Mouse (Mus musculus): Measurements from ENCODE around the gene Cpne7. TPM values are rescaled to one million over a fixed set of nuclear protein-coding genes. Genes with fewer than 3 reads are reported as not detected.
A peak's percentile ranks its signal among the peaks of the same experiment; 100 is the strongest.

The Cpne7 gene
- polyA plus RNA-seq, 1 experiment from 2014 or later, result 0.53 TPM

DNA sequence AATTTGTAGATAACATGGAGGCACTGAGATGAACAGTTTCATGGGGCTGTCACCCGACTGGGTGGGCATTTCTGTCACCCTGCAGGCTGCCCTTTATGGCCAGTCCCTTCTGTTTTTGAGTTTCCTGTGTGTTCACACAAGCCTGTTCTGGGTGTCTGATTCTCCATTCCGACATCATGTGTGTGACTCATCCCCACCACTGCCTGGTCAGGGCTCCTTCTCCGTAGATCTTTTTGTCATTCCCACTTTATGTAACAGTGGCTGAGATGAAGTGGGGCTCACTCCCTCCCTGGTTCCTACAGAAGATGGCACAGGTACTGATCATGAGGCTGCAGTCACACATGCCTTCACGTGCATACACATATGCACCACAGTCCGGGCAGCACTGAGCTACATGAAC, 5.5 kb downstream of the Cpne7 start:
- Histone ChIP-seq H3K9me3 (no peaks in the 10 kb centered on the region), H3K4me2 (no peak overlapping the region), H3K4me3 (no peak overlapping the region), H3K9ac (no peak overlapping the region), H3K4me1 (replicated peaks) (peaks cover 6% of the 10 kb centered on the region), H3K27me3 (peaks cover 64% of the 10 kb centered on the region), H3K27ac (no peak overlapping the region), H3K36me3 (no peaks in the 10 kb centered on the region)
- 82% methylated on average over 5 of the region's 5 CpGs for WGBS
- ATAC-seq (ENCODE audit: low FRiP score), result no peak

DNA sequence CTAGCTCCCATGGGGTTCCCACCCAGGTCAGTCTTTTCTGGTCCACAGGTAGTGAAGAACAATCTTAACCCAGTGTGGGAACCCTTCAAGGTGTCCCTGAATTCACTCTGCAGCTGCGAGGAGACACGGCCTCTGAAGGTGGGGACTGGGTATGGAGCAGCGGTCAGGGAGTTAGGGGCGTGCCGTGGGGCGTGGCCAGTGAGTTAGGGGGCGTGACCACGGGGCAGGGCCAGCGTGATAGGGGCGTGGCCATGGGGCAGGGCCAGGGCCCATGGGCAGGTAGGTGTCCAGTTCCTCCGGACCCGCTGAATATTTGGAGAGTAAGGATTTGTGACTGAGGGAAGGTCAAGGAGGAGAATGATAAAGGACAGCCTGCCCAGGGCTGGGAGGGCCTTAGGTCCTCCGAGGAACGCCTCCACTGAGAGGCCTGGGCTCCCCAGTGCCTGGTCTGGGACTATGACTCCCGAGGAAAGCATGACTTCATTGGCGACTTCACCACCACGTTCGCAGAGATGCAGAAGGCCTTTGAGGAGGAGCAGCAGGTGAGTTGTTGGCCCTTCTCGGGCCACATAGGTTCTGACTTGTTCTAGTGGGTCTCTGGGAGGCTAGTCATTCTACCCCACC, 9.1 kb downstream of the Cpne7 start:
- Histone ChIP-seq H3K4me3 (no peak overlapping the region), H3K4me2 (no peak overlapping the region), H3K9me3 (no peaks in the 10 kb centered on the region), H3K27me3 (peaks cover 42% of the 10 kb centered on the region), H3K27ac (no peak overlapping the region), H3K9ac (no peak overlapping the region), H3K4me1 (replicated peaks) (no peaks in the 10 kb centered on the region; the same call in 1 of the 2 replicates), H3K36me3 (no peaks in the 10 kb centered on the region)
- WGBS, result 7% methylated on average over 19 of the region's 19 CpGs
- ATAC-seq (ENCODE audit: low FRiP score), result no peak

DNA sequence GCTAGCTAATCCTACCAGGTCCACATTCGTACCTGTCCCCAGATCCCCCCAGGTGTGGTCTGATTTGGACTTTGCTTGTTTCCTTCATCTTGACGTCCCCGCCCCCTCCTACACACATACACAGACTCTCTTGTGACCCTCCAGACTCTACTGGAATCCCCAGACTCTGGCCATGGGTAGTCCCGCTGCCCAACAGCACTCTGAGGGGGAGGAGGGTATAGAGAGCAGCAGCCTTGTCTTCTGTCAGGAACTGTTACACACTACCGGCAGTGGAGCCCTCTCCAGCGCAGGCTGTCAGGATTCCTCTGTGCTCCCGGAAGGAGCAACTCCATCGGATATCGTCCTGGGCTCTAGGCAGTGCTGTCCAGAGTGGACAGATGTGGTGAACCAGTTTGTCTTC, 13.9 kb downstream of the Cpne7 start:
- WGBS, result 65% methylated on average over 9 of the region's 9 CpGs
- Histone ChIP-seq H3K9ac (no peak overlapping the region), H3K27me3 (peaks cover 25% of the 10 kb centered on the region), H3K4me1 (replicated peaks) (peaks cover 17% of the 10 kb centered on the region), H3K27ac (no peak overlapping the region), H3K36me3 (no peaks in the 10 kb centered on the region), H3K4me2 (no peak overlapping the region), H3K9me3 (no peaks in the 10 kb centered on the region), H3K4me3 (no peak overlapping the region)
- no peak for ATAC-seq (ENCODE audit: low FRiP score)

DNA sequence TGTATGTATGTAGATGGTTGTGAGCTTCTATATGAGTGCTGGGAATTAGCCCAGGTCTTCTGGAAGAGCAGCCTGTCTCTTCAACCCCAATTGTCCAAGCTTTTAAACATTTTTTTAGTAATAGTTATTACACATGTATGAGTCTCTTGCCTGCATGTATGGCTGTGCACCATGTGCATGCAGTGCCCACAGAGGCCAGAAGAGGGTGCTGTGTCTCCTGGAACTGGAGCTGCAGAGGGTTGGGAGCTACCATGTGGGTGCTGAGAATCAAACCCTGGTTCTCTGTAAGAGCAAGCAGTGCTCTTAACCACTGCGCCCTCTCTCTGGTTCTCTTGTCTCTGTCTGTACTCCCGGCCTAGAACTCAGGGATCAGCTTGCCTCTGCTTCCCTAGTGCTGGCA, 15.8 kb downstream of the Cpne7 start:
- Histone ChIP-seq H3K4me2 (no peak overlapping the region), H3K27ac (no peak overlapping the region), H3K4me1 (replicated peaks) (peaks cover 30% of the 10 kb centered on the region), H3K4me3 (no peak overlapping the region), H3K9ac (no peak overlapping the region), H3K27me3 (0 out of 2 replicates have a peak, but pooled peaks cover 11% of the 10 kb centered on the region), H3K36me3 (no peaks in the 10 kb centered on the region), H3K9me3 (no peaks in the 10 kb centered on the region)
- no peak for ATAC-seq (ENCODE audit: low FRiP score)
- WGBS, result 98% methylated on average over 2 of the region's 2 CpGs

DNA sequence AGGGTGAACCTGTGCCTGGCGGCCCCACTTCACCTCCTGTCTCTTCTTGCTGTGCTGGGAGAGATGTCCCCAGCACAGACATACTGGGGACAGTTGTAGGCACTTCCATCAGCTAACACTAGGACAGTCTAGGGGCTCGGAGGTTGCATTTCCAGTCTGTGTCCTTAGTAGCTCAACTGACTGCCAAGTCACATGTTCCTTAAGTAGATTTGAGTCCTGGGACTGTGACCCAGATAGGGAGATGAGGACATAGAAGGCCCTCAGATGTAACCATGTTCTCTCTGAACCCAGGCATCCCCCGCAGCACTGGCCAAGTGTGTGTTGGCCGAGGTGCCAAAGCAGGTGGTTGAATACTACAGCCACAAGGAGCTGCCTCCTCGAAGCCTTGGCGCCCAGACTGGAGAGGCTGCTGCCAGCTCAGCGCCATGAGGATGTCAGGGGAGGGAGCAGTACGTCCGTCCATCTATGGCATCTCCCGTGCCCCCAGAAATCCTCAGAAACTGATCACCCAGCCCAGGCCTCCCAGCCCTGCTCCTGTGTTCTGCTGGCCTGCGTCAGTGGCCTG, 17.1 kb downstream of the Cpne7 start:
- no peak overlapping the region for H3K27ac ChIP-seq
- H3K4me1 ChIP-seq (replicated peaks), result peaks cover 36% of the 10 kb centered on the region
- H3K4me2 ChIP-seq, result no peak overlapping the region
- no peak overlapping the region for H3K9ac ChIP-seq
- H3K36me3 ChIP-seq, result no peaks in the 10 kb centered on the region
- no peak overlapping the region for H3K4me3 ChIP-seq
- 0 out of 2 replicates have a peak, but pooled peaks cover 5% of the 10 kb centered on the region for H3K27me3 ChIP-seq
- ATAC-seq (ENCODE audit: low FRiP score), result no peak
- 86% methylated on average over 11 of the region's 11 CpGs for WGBS
- no peaks in the 10 kb centered on the region for H3K9me3 ChIP-seq

DNA sequence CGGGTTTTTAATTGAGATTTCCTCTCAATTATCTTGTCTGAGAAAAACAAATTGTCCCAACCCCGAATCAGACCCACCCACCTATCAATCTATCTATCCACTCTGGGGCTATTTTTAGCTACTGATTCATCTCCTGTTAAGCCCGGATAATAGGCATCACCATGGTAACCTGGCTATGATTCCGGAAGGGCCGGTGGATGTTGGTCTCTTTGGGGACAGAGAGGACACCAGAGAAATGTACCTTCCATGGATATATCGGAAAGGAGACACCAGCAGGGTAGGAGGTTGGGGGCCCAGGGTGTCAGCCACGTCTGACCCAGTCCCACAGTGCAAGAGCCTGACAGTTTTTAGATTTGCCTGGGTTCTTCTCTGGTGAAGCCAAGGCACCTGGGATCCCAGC, 18.2 kb downstream of the Cpne7 start:
- peak overlapping the region; percentile 73 for H3K27ac ChIP-seq
- H3K9me3 ChIP-seq, result no peaks in the 10 kb centered on the region
- ATAC-seq (ENCODE audit: low FRiP score), result no peak
- H3K4me1 ChIP-seq (replicated peaks), result peaks cover 36% of the 10 kb centered on the region
- H3K27me3 ChIP-seq, result 0 out of 2 replicates have a peak, but pooled peaks cover 5% of the 10 kb centered on the region
- WGBS, result 17% methylated on average over 7 of the region's 7 CpGs
- H3K4me3 ChIP-seq, result no peak overlapping the region
- no peaks in the 10 kb centered on the region for H3K36me3 ChIP-seq
- peak overlapping the region; percentile 33 for H3K4me2 ChIP-seq
- H3K9ac ChIP-seq, result no peak overlapping the region; the same call in 1 of the 2 replicates

DNA sequence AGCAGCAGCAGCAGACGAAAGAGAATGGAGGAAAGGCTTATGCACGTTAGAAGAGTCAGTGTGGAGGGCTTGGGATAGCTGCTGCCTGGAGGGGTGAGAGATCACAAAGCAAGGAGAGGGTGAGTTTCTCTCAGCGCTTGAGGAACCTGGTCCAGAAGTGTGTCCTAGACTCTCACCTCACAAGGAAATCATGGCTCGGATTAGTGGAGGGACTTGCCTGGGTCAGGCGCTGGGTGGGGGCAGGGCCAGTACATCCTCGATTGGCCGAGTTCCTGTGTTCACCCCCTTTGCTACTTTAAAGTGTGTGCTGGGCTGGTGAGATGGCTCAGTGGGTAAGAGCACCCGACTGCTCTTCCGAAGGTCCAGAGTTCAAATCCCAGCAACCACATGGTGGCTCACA, 18.6 kb downstream of the Cpne7 start:
- peak overlapping the region; percentile 33 for H3K4me2 ChIP-seq
- H3K4me1 ChIP-seq (replicated peaks), result peaks cover 36% of the 10 kb centered on the region
- H3K27me3 ChIP-seq, result 0 out of 2 replicates have a peak, but pooled peaks cover 5% of the 10 kb centered on the region
- H3K36me3 ChIP-seq, result no peaks in the 10 kb centered on the region
- ATAC-seq (ENCODE audit: low FRiP score), result no peak
- H3K27ac ChIP-seq, result peak overlapping the region; percentile 73
- H3K9me3 ChIP-seq, result no peaks in the 10 kb centered on the region
- no peak overlapping the region for H3K4me3 ChIP-seq
- no peak overlapping the region; the same call in 1 of the 2 replicates for H3K9ac ChIP-seq
- 48% methylated on average over 9 of the region's 9 CpGs for WGBS

DNA sequence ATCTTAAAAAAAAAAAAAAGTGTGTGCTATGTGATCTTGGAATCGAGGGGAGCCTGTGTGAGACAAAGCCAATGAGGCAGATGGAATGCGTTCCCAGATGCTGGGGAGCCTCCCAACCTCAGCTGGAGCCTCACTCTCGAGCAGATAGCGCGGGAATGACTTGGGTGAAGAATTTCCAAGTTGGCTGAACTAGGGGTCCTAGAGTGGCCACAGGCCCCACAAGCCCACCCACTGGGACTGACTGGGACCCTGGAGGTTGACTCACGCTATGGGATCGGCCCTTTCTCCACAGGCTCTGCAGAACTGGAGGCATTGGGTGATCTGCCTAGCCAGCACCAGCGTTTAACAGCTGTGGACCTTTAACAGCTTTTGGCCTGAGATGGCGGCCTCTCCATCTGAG, 19.1 kb downstream of the Cpne7 start:
- no peak overlapping the region for H3K9ac ChIP-seq
- ATAC-seq (ENCODE audit: low FRiP score), result no peak

DNA sequence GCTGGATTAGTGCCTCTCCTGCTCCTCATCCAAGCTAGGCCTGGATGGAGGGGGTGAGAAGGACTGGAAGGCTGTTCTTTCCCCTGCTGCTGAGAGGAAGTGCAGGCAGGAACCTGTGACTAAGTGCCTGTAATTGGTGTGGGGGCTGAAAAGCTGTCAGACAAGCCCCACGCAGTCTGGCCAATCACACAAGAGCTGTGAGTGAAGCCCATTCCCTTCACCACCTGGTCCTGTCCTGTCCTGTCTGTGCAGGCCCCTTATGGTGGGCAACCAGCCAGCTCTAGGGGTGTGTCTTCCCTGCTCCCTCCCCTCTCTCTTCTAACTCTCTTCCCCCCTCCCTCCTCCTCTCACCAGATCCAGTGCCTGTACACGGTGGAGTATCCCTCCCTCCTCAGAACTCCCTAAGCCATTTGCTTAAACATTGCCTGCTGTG, 20.5 kb downstream of the Cpne7 start:
- 17% methylated on average over 2 of the region's 2 CpGs for WGBS
- no peak overlapping the region for H3K4me2 ChIP-seq
- no peaks in the 10 kb centered on the region for H3K9me3 ChIP-seq
- no peak overlapping the region for H3K4me3 ChIP-seq
- ATAC-seq (ENCODE audit: low FRiP score), result peak; percentile 67; the same call in 1 of the 2 replicates
- H3K4me1 ChIP-seq (replicated peaks), result peaks cover 36% of the 10 kb centered on the region
- 0 out of 2 replicates have a peak, but pooled peaks cover 5% of the 10 kb centered on the region for H3K27me3 ChIP-seq
- H3K9ac ChIP-seq, result peak overlapping the region; percentile 51; the same call in 1 of the 2 replicates
- H3K27ac ChIP-seq, result peak overlapping the region; percentile 40; the same call in 1 of the 2 replicates
- no peaks in the 10 kb centered on the region for H3K36me3 ChIP-seq

More for the DNA sequence above, 19.1 kb downstream of the Cpne7 start:
- WGBS, result 88% methylated on average over 9 of the region's 9 CpGs
- H3K27me3 ChIP-seq, result 0 out of 2 replicates have a peak, but pooled peaks cover 5% of the 10 kb centered on the region
- H3K27ac ChIP-seq, result no peak overlapping the region
- no peak overlapping the region for H3K4me2 ChIP-seq
- H3K4me3 ChIP-seq, result no peak overlapping the region
- H3K4me1 ChIP-seq (replicated peaks), result peaks cover 36% of the 10 kb centered on the region
- H3K9me3 ChIP-seq, result no peaks in the 10 kb centered on the region
- no peaks in the 10 kb centered on the region for H3K36me3 ChIP-seq

DNA sequence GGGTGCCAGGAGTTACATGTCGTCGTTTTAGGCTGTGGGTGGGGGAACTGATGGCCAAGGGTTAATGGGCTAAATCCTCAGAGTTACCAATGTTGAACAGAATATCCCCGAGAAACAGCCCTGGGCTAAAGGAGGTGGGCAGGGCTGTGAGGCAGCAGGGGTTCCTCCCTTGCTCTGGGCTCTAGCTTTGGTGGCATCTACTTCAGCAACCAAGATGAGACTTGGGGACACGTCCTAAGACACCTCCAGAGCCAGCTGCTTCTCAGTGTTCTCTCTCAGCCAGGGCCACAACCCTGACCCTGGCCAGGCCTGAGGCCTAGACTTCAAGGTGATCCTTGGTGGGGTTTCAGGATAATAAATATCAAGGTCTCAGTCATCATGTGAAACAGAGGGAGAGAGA, 21.6 kb downstream of the Cpne7 start:
- Histone ChIP-seq H3K27me3 (0 out of 2 replicates have a peak, but pooled peaks cover 5% of the 10 kb centered on the region), H3K4me1 (replicated peaks) (peaks cover 36% of the 10 kb centered on the region), H3K27ac (no peak overlapping the region), H3K9ac (no peak overlapping the region), H3K9me3 (no peaks in the 10 kb centered on the region), H3K4me2 (no peak overlapping the region), H3K36me3 (no peaks in the 10 kb centered on the region), H3K4me3 (no peak overlapping the region)
- ATAC-seq (ENCODE audit: low FRiP score), result no peak
- 71% methylated on average over 4 of the region's 4 CpGs for WGBS

DNA sequence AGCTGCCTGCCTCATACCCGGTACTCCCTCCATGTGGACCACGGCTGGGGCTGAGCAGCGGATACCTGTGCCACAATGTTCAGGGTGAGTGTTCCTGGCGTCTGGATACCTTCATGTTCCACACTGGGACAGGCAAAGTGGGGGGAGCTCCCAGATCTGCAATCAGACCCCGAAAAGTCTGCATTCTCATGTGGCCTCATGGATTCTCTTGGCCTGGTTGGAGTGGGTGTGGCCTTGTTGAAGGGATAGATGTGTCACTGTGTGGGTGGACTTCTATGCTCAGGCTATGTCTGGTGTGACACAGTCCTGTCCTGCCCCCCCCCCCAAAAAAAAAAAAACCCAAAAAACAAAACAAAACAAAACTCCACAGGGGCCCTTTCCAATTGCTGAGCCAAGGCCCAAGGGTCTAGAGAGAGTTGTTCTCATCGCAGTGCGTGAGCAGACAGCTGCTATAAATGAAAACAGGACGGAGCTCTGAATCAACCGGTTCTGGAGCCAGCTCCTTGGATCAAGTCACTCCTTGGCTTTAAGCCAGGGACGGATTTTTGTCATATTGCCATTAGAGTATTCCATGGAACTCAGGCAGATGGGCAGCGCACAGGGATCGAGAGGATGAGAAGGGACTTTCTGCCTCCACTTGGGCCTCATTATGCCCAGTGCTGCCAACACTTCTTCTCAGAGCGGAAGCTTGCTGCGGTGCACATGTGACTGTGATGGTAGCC, 24.7 kb downstream of the Cpne7 start:
- no peak for ATAC-seq (ENCODE audit: low FRiP score)
- Histone ChIP-seq H3K9me3 (no peaks in the 10 kb centered on the region), H3K36me3 (no peaks in the 10 kb centered on the region), H3K27me3 (no peaks in the 10 kb centered on the region), H3K9ac (no peak overlapping the region), H3K4me3 (no peak overlapping the region), H3K4me1 (replicated peaks) (peaks cover 16% of the 10 kb centered on the region), H3K4me2 (no peak overlapping the region), H3K27ac (no peak overlapping the region)
- WGBS, result 76% methylated on average over 14 of the region's 14 CpGs

DNA sequence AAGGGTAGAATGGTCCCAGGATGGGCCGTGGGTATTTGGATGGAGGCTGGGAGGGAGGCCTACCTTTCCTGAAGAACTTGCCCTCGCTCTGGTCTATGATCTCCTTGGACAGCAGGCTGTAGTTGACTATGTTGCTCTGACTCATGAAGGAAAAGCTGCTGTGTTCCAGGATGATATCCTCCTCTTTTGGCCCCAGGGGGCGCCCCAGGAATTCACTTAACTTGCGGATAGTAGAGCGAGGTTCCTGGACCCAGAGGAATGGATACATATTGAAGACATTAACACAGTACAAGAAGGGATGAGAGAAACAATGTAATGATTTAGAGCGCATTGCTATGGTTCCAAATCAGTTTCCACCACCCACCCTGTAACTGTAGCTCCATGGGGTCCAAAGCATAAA, 28.1 kb downstream of the Cpne7 start:
- Histone ChIP-seq H3K9me3 (no peaks in the 10 kb centered on the region), H3K4me3 (no peak overlapping the region), H3K9ac (no peak overlapping the region), H3K4me2 (no peak overlapping the region), H3K4me1 (replicated peaks) (no peaks in the 10 kb centered on the region), H3K36me3 (no peaks in the 10 kb centered on the region), H3K27ac (no peak overlapping the region), H3K27me3 (no peaks in the 10 kb centered on the region)
- ATAC-seq (ENCODE audit: low FRiP score), result no peak
- 52% methylated on average over 6 of the region's 6 CpGs for WGBS
